Mouse (Mus musculus) kidney, adult 2 months (tissue): ENCODE measurements at regions not wholly inside any gene's neighbourhood (a gene's known extent, or its start where the extent isn't known, plus 50 kb on each side); places are given as distances from the start of the nearest gene placed in this dataset.
"Not testable (repeated sequence)": the region's sequence is repeated elsewhere in the genome, so short reads cannot be mapped to it uniquely, and the experiment has no call there.

Experiments used
- DNase-seq: peaks from one replicate; pipeline ENCODE4 v3.0.0; 2021
- H3K27ac ChIP-seq: fragments of 200-500 bp; 2 replicates; pipeline ENCODE4 v1.5.1; 2012; ENCODE audit warnings: low read depth, low read length, control low read depth, inconsistent platforms; ENCODE audit not compliant: insufficient read depth
- H3K27me3 ChIP-seq: fragments of 200-500 bp; replicated peaks from 2 replicates; pipeline ENCODE4 v1.6.1; 2012; ENCODE audit warnings: mild to moderate bottlenecking, moderate library complexity, low read length, inconsistent platforms; ENCODE audit not compliant: control insufficient read depth, insufficient read depth
- H3K36me3 ChIP-seq: fragments of 200-500 bp; 2 replicates; pipeline ENCODE4 v1.6.1; 2012; ENCODE audit warnings: mild to moderate bottlenecking, moderate library complexity, low read length, inconsistent platforms; ENCODE audit not compliant: control insufficient read depth, insufficient read depth
- H3K4me1 ChIP-seq: fragments of 200-500 bp; 2 replicates; pipeline ENCODE4 v1.6.1; 2011; ENCODE audit warnings: low read length; ENCODE audit not compliant: control insufficient read depth, insufficient read depth
- H3K4me3 ChIP-seq: fragments of 200-500 bp; 2 replicates; pipeline ENCODE4 v1.5.1; 2011; ENCODE audit warnings: mild to moderate bottlenecking, low read depth, low read length, control low read depth; ENCODE audit not compliant: insufficient read depth
- CTCF ChIP-seq: fragments of 200-500 bp; conservative IDR thresholded peaks from 2 replicates; pipeline ENCODE4 v1.5.1; 2011; ENCODE audit warnings: low read depth, mild to moderate bottlenecking, control low read depth, low read length, moderate library complexity, mixed read lengths; ENCODE audit not compliant: insufficient read depth, insufficient read length
- POLR2A ChIP-seq: fragments of 200-500 bp; IDR thresholded peaks from one replicate; pipeline ENCODE4 v1.6.1; 2011; ENCODE audit warnings: low read depth, low read length, control low read depth
- WGBS: fragments of 180-500 bp; shearing (Covaris S2); methylation state at CpG from one replicate; pipeline ENCODE4 v1.1.7; 2018; 5-methylcytosine and 5-hydroxymethylcytosine counted together

DNA sequence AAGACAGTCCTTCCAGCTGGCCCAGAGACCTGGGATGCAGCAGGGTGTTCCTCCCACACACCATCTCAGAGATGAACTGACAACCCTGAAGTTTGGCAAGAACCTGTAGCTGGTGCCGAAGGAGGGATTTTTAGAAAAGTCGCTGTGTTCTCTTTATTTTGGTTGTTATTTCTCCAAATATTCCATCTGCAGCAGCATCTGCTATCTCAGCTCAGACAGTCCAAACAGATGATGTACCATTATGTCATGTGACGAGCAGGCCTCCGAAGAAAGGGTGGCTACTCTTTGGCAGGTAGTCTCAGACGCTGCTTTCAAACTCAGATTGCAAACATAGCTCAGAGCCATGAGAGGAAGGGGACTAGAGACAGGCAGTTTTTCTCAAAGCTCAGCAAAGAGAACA, 690.1 kb upstream of the Intu start:
- H3K4me1 ChIP-seq = no peaks in the 10 kb centered on the region
- TF ChIP-seq CTCF = no peak
- TF ChIP-seq POLR2A = no peak
- no peaks in the 10 kb centered on the region for H3K36me3 ChIP-seq
- no peak overlapping the region for H3K27ac ChIP-seq
- H3K27me3 ChIP-seq = no peaks in the 10 kb centered on the region
- H3K4me3 ChIP-seq = no peak overlapping the region
- 91% methylated on average over 5 of the region's 5 CpGs for WGBS
- DNase-seq = no peak

DNA sequence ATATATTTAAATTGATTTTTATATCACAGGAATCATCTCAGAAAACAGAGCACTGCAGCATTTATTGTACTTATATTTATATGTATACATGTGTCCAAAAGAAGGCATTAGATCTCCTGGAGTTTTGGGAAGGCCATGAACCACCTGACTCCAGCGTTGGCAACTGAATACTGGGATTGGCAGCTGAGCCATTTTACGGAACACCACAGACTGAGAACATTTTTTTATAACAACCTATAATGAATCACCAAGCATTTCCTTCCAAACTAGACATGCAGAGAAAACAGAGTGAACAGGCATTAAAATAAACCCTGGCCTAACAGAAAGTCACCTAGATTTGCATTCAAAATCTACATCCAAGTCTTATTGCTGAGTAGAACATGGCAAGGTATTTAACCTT, 686.0 kb upstream of the Intu start:
- no peak for TF ChIP-seq POLR2A
- no peak for TF ChIP-seq CTCF
- DNase-seq = no peak
- Histone ChIP-seq H3K36me3 (no peaks in the 10 kb centered on the region), H3K4me1 (no peaks in the 10 kb centered on the region), H3K27me3 (no peaks in the 10 kb centered on the region), H3K27ac (no peak overlapping the region), H3K4me3 (no peak overlapping the region)
- WGBS = 70% methylated on average over 2 of the region's 2 CpGs

DNA sequence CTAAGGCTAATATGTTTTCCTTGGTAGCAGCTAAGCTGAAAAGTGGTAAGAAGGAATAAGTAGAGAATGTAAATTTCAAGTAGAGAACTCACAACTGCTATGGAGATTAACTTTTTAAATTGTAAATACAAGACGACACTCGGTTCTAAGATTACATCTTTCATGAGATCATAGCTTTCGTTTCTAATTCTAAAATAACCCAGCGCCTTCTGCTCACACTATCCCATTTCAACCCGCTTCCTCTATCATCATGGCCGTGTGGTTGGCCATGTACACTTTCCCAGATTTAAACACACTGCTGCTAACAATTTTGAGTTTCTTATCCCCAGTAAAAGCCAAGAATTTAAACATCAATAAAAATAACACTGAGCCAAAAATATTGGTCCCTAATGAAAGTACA, 682.3 kb upstream of the Intu start:
- Histone ChIP-seq H3K4me3 (no peak overlapping the region), H3K27ac (no peak overlapping the region), H3K27me3 (no peaks in the 10 kb centered on the region), H3K36me3 (no peaks in the 10 kb centered on the region), H3K4me1 (no peaks in the 10 kb centered on the region)
- no peak for TF ChIP-seq POLR2A
- TF ChIP-seq CTCF = no peak
- 87% methylated on average over 6 of the region's 6 CpGs for WGBS
- DNase-seq = no peak

DNA sequence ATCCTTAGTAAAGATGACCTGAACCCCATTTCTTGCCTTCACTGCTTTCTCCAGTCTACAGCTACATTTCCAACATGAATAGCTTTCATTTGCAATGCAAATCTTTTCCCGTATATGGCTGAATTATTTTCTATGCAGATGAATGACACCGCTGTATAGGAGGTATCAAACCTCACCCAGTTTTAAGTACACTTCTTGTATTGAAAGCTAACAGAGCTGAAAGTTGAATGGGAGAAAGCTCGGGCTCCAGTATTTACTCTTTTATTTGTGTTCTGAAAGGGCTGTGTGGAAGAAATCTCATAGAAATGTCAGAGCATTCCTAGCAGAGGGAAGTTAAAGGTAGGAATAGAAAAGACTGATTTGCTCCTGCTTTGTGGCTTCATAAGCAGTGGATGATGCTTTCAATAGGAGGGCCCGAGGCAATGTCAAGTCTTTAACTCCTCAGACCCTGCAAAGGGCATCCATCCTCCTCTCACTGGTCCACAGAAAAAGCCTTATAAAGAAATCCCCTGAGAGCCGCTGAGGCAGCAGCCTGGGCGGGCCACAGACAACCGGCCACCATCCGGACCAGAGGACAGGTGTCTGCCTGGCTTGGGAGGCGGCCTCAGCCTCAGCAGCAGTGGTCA, 673.8 kb upstream of the Intu start:
- no peaks in the 10 kb centered on the region for H3K27me3 ChIP-seq
- no peaks in the 10 kb centered on the region for H3K36me3 ChIP-seq
- no peak overlapping the region for H3K4me3 ChIP-seq
- DNase-seq = no peak
- TF ChIP-seq POLR2A (no peak), CTCF (no peak)
- H3K4me1 ChIP-seq = no peaks in the 10 kb centered on the region
- WGBS = 94% methylated on average over 9 of the region's 9 CpGs
- no peak overlapping the region for H3K27ac ChIP-seq

DNA sequence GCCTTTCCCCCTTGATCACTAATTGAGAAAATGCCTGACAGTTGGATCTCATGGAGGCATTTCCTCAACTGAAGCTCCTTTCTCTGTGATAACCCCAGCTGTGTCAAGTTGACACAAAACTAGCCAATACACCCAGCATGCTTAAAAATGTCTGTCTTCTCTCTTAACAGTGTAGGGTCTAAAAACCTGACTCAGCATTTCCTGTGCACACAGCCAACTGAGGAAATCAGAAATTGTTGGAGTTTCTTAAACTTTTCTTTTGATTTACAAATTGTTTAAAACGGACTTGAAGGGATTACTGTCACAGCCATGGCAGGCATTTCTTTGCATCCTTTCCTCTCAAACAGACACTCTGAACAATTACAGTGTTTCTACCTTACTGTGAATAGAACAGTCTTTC, 655.0 kb upstream of the Intu start:
- H3K36me3 ChIP-seq, H3K4me1 ChIP-seq, H3K27me3 ChIP-seq, H3K4me3 ChIP-seq, H3K27ac ChIP-seq, DNase-seq: not testable (repeated sequence)
- 57% methylated on average over 1 of the region's 1 CpGs for WGBS

DNA sequence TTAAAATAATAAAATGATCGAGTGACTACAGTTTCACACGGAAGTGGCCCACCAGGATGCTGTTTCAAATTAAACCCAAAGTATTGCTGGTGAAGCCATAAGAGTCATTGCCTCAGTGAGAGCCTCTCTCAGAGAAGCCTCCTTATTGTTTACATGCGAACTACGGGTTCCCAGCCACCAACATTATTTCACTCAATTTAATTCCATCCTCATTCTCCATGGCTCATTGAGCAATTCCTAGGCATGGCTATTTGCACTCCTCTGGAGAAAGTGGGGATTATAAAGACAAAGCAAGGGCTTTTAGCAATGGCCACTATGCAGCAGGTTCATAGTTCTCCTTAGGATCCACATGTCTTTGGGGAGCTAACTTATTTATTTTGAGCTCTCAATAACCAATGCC, 646.7 kb upstream of the Intu start:
- DNase-seq = no peak
- no peak overlapping the region for H3K27ac ChIP-seq
- 60% methylated on average over 4 of the region's 4 CpGs for WGBS
- H3K4me3 ChIP-seq = no peak overlapping the region
- no peaks in the 10 kb centered on the region for H3K27me3 ChIP-seq
- no peaks in the 10 kb centered on the region for H3K4me1 ChIP-seq
- TF ChIP-seq POLR2A = no peak
- no peak for TF ChIP-seq CTCF
- no peaks in the 10 kb centered on the region for H3K36me3 ChIP-seq

DNA sequence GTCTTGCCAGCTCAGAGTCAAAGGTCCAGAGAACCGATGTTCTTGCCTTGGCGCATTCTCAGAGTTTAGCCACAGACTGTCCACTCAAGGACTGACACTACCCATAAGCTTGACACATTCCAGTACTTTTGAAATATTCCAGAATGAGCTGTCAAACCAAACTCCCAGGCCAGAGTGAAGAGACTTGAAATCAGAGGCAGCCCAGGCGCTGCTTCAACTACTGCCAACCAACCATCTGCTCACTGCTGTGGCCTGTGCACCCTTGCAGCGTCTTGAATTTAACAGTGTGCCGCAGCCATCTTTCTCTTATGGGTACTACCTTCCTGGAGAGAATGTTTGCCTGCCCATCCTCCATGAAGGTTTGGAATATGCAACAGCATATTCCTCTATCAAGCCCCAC, 642.7 kb upstream of the Intu start:
- peak; percentile 18 for DNase-seq
- no peaks in the 10 kb centered on the region for H3K36me3 ChIP-seq
- 0 out of 2 replicates have a peak, but pooled peaks cover 2% of the 10 kb centered on the region for H3K4me1 ChIP-seq
- TF ChIP-seq CTCF (no peak), POLR2A (no peak)
- WGBS = 85% methylated on average over 5 of the region's 5 CpGs
- H3K27me3 ChIP-seq = no peaks in the 10 kb centered on the region
- H3K27ac ChIP-seq = no peak overlapping the region
- no peak overlapping the region for H3K4me3 ChIP-seq

DNA sequence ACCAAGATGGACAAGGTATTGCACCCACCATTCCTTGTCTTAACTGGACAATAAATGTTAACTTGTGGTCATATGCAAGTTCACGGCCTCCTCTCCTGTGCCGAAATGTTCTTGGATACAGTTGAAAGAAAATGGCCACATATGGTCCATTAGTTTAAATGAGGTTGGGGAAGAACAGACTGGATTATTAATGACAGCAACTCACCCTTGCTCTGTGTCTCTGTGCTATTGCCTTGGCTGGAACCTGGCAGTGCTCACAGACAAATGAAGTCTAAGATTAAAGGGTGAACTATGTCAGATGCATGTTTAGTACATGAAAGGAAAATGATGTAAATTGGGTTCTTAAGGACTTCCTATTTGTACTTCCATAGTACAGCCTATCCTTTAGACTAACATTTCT, 641.9 kb upstream of the Intu start:
- Histone ChIP-seq H3K27me3 (no peaks in the 10 kb centered on the region), H3K27ac (no peak overlapping the region), H3K4me3 (no peak overlapping the region), H3K4me1 (0 out of 2 replicates have a peak, but pooled peaks cover 2% of the 10 kb centered on the region), H3K36me3 (no peaks in the 10 kb centered on the region)
- DNase-seq = no peak
- WGBS = 65% methylated on average over 2 of the region's 2 CpGs
- no peak for TF ChIP-seq POLR2A
- TF ChIP-seq CTCF = no peak
